8 mouse cellular contexts compared by ENCODE assay signal in genomic region chr11:70239541-70240279, GRCm38 (mm10). TPM values are rescaled to one million over a fixed set of nuclear protein-coding genes. Genes with fewer than 3 reads are reported as not detected.
DNase-seq lines count a peak whose midpoint lies in the region; ATAC-seq and TF ChIP-seq lines count a peak whose summit lies in the region.

Gm21988 (minus strand) TSS chr11:70239830.
Rnasek (minus strand) TSS chr11:70239842.

- peak; percentile 75; the same call in 1 of the 2 replicates for TF ChIP-seq EP300 in heart, postnatal 0 days (IDR thresholded peaks at IDR 0.05; ENCODE audit: low read depth)

- H3K9ac ChIP-seq in heart, postnatal 0 days (replicated peaks; ENCODE audit: low read depth, low read length): peak within 1 kb of the TSS; percentile 88
- peak within 1 kb of the TSS; percentile 96 for H3K9ac ChIP-seq in liver, embryonic 15.5 days
- H3K9ac ChIP-seq in neural tube, embryonic 11.5 days (ENCODE audit: low read length): peak within 1 kb of the TSS; percentile 88
- peak within 1 kb of the TSS; percentile 91 for H3K9ac ChIP-seq in stomach, embryonic 16.5 days (ENCODE audit: low read length)

- 0% methylated on average over 32 of the region's 35 CpGs for WGBS in forebrain, embryonic 10.5 days
- WGBS in heart, postnatal 0 days: under 1% methylated on average over 29 of the region's 35 CpGs
- under 1% methylated on average over 32 of the region's 35 CpGs for WGBS in liver, embryonic 15.5 days (ENCODE audit: insufficient replicate concordance)
- 0% methylated on average over 30 of the region's 35 CpGs for WGBS in neural tube, embryonic 11.5 days
- WGBS in stomach, embryonic 16.5 days: 1% methylated on average over 32 of the region's 35 CpGs

- H3K4me2 ChIP-seq in heart, postnatal 0 days (ENCODE audit: low read depth, low read length): peak within 1 kb of the TSS; percentile 90
- H3K4me2 ChIP-seq in liver, embryonic 15.5 days: peak within 1 kb of the TSS; percentile 92
- peak within 1 kb of the TSS; percentile 97 for H3K4me2 ChIP-seq in neural tube, embryonic 11.5 days (ENCODE audit: low read depth)
- H3K4me2 ChIP-seq in stomach, embryonic 16.5 days (ENCODE audit: low read depth, low read length): peak within 1 kb of the TSS; percentile 98

- peak; percentile 80 for DNase-seq in brain, embryonic 18.5 days (ENCODE audit: low read depth, low spot score)
- DNase-seq in forebrain, embryonic 10.5 days (ENCODE audit: extremely low spot score, low spot score): peak; percentile 84
- peak; percentile 88 for DNase-seq in heart, postnatal 0 days (ENCODE audit: low spot score)
- peak; percentile 84 to 89 for DNase-seq in kidney, postnatal 36 days
- DNase-seq in neural tube, embryonic 11.5 days (ENCODE audit: low spot score): peak; percentile 88

- H3K36me3 ChIP-seq in forebrain, embryonic 10.5 days (replicated peaks): peaks cover 15% of the 10 kb centered on the region
- H3K36me3 ChIP-seq in heart, postnatal 0 days (replicated peaks; ENCODE audit: control insufficient read depth, insufficient read depth, low read length): peaks cover 7% of the 10 kb centered on the region; the same call in 1 of the 2 replicates
- peaks cover 15% of the 10 kb centered on the region for H3K36me3 ChIP-seq in liver, embryonic 15.5 days (replicated peaks)
- 0 out of 2 replicates have a peak, but pooled peaks cover 4% of the 10 kb centered on the region for H3K36me3 ChIP-seq in neural tube, embryonic 11.5 days (ENCODE audit: control insufficient read depth, insufficient read depth, low read length)
- H3K36me3 ChIP-seq in stomach, embryonic 16.5 days (ENCODE audit: control insufficient read depth, insufficient read depth, low read length): no peaks in the 10 kb centered on the region

- H3K4me3 ChIP-seq in forebrain, embryonic 10.5 days: peak within 1 kb of the TSS; percentile 94
- H3K4me3 ChIP-seq in heart, postnatal 0 days (ENCODE audit: low read depth, low read length): peak within 1 kb of the TSS; percentile 72
- peak within 1 kb of the TSS; percentile 93 for H3K4me3 ChIP-seq in liver, embryonic 15.5 days (replicated peaks)
- peak within 1 kb of the TSS; percentile 94 for H3K4me3 ChIP-seq in neural tube, embryonic 11.5 days (ENCODE audit: low read depth, low read length)
- H3K4me3 ChIP-seq in stomach, embryonic 16.5 days (replicated peaks; ENCODE audit: low read length): peak within 1 kb of the TSS; percentile 86

- H3K9me3 ChIP-seq in forebrain, embryonic 10.5 days: no peaks in the 10 kb centered on the region
- no peaks in the 10 kb centered on the region for H3K9me3 ChIP-seq in heart, postnatal 0 days (replicated peaks; ENCODE audit: control insufficient read depth, low read length)
- no peaks in the 10 kb centered on the region for H3K9me3 ChIP-seq in liver, embryonic 15.5 days (replicated peaks)
- no peaks in the 10 kb centered on the region for H3K9me3 ChIP-seq in neural tube, embryonic 11.5 days (ENCODE audit: control insufficient read depth, low read length)
- H3K9me3 ChIP-seq in stomach, embryonic 16.5 days (replicated peaks; ENCODE audit: control insufficient read depth, low read length): no peaks in the 10 kb centered on the region

- peaks cover 46% of the 10 kb centered on the region for H3K4me1 ChIP-seq in forebrain, embryonic 10.5 days
- H3K4me1 ChIP-seq in heart, postnatal 0 days (ENCODE audit: control insufficient read depth, insufficient read depth): peaks cover 23% of the 10 kb centered on the region
- H3K4me1 ChIP-seq in liver, embryonic 15.5 days (replicated peaks): peaks cover 48% of the 10 kb centered on the region
- peaks cover 18% of the 10 kb centered on the region for H3K4me1 ChIP-seq in neural tube, embryonic 11.5 days (ENCODE audit: control insufficient read depth, insufficient read depth, low read length)
- H3K4me1 ChIP-seq in stomach, embryonic 16.5 days (ENCODE audit: control insufficient read depth, insufficient read depth, low read length): peaks cover 17% of the 10 kb centered on the region

- ATAC-seq in CD4-positive, CD25-positive, alpha-beta regulatory T cell, adult 4 months: peak; percentile 69
- ATAC-seq in heart, postnatal 0 days (ENCODE audit: insufficient read depth, low read depth): peak; percentile 32
- peak; percentile 13 for ATAC-seq in liver, embryonic 15.5 days (ENCODE audit: insufficient read depth)
- peak; percentile 35; the same call in 1 of the 2 replicates for ATAC-seq in neural tube, embryonic 11.5 days (ENCODE audit: insufficient read depth, low FRiP score, low TSS enrichment)
- peak; percentile 32 for ATAC-seq in stomach, embryonic 16.5 days (ENCODE audit: insufficient read depth, low FRiP score)

- no peak for TF ChIP-seq CTCF in heart, postnatal 0 days (IDR thresholded peaks at IDR 0.05; ENCODE audit: low read depth)

- 0 out of 2 replicates have a peak, but pooled peaks cover 2% of the 10 kb centered on the region for H3K27me3 ChIP-seq in forebrain, embryonic 10.5 days (ENCODE audit: poor library complexity, severe bottlenecking)
- H3K27me3 ChIP-seq in heart, postnatal 0 days (ENCODE audit: control insufficient read depth, insufficient read depth, low read length): no peaks in the 10 kb centered on the region
- peaks cover 4% of the 10 kb centered on the region for H3K27me3 ChIP-seq in liver, embryonic 15.5 days
- no peaks in the 10 kb centered on the region for H3K27me3 ChIP-seq in neural tube, embryonic 11.5 days (ENCODE audit: control insufficient read depth, insufficient read depth, low read length)
- H3K27me3 ChIP-seq in stomach, embryonic 16.5 days (ENCODE audit: control insufficient read depth, insufficient read depth, low read length): no peaks in the 10 kb centered on the region

- H3K27ac ChIP-seq in forebrain, embryonic 10.5 days: peak within 1 kb of the TSS; percentile 94
- H3K27ac ChIP-seq in heart, postnatal 0 days (ENCODE audit: low read depth): peak within 1 kb of the TSS; percentile 94
- H3K27ac ChIP-seq in liver, embryonic 15.5 days (replicated peaks): peak within 1 kb of the TSS; percentile 96
- H3K27ac ChIP-seq in neural tube, embryonic 11.5 days (ENCODE audit: low read depth, low read length): peak within 1 kb of the TSS; percentile 21; the same call in 1 of the 2 replicates
- peak within 1 kb of the TSS; percentile 94 for H3K27ac ChIP-seq in stomach, embryonic 16.5 days (ENCODE audit: low read length)

RNA-seq across cellular contexts. Expression of gene Gm21988, which starts in this region (rescaled TPM):
- polyA plus RNA-seq in CD4-positive, CD25-positive, alpha-beta regulatory T cell, adult 4 months (2017; shearing (Covaris generic)): 1 to 10 TPM; 3.3 to 5.3 TPM
- 7.9 and 10.1 TPM in 2 replicates for polyA plus RNA-seq in forebrain, embryonic 10.5 days (2016; fragmentation: Nextera tagmentation; extraction: Ambion mirVana)
- 6.8 and 15.2 TPM in 2 replicates for total RNA-seq in heart, postnatal 0 days (2014; rRNA removed; ENCODE audit: low replicate concordance)
- polyA plus RNA-seq in heart, postnatal 0 days (2015; fragmentation: Nextera tagmentation; extraction: Ambion mirVana): 7.5 and 8.6 TPM in 2 replicates
- 5.2 and 5.3 TPM in 2 replicates for polyA plus RNA-seq in liver, embryonic 15.5 days (2015; fragmentation: Nextera tagmentation; extraction: Ambion mirVana)
- 10.8 and 11.5 TPM in 2 replicates for polyA plus RNA-seq in neural tube, embryonic 11.5 days (2014; fragmentation: Nextera tagmentation; extraction: Ambion mirVana)
- polyA plus RNA-seq in stomach, embryonic 16.5 days (2015; fragmentation: Nextera tagmentation; extraction: Ambion mirVana): 9.6 and 10.2 TPM in 2 replicates

RNA-seq across cellular contexts. Expression of gene Rnasek, which starts in this region (rescaled TPM):
- 100 to 1,000 TPM; 218 TPM for polyA plus RNA-seq in CD4-positive, CD25-positive, alpha-beta regulatory T cell, adult 4 months (2017; shearing (Covaris generic))
- 83.9 and 92.7 TPM in 2 replicates for polyA plus RNA-seq in forebrain, embryonic 10.5 days (2016; fragmentation: Nextera tagmentation; extraction: Ambion mirVana)
- 13.1 and 75.0 TPM in 2 replicates for total RNA-seq in heart, postnatal 0 days (2014; rRNA removed; ENCODE audit: low replicate concordance)
- 311 and 336 TPM in 2 replicates for polyA plus RNA-seq in heart, postnatal 0 days (2015; fragmentation: Nextera tagmentation; extraction: Ambion mirVana)
- 146 and 150 TPM in 2 replicates for polyA plus RNA-seq in liver, embryonic 15.5 days (2015; fragmentation: Nextera tagmentation; extraction: Ambion mirVana)
- 151 and 160 TPM in 2 replicates for polyA plus RNA-seq in neural tube, embryonic 11.5 days (2014; fragmentation: Nextera tagmentation; extraction: Ambion mirVana)
- 207 and 226 TPM in 2 replicates for polyA plus RNA-seq in stomach, embryonic 16.5 days (2015; fragmentation: Nextera tagmentation; extraction: Ambion mirVana)

Comparison
In these comparisons a context has a peak if more than half of its experiments do, and no peak if none do; other contexts are left out.
1. Peak in every context shown above with its lines: DNase-seq, ATAC-seq, H3K4me3 ChIP-seq and H3K27ac ChIP-seq.
2. ATAC-seq: peak in every context shown above with its lines; median percentile 69 in CD4-positive, CD25-positive, alpha-beta regulatory T cell, adult 4 months; 35 in neural tube, embryonic 11.5 days; 32 in heart, postnatal 0 days; 32 in stomach, embryonic 16.5 days; 13 in liver, embryonic 15.5 days.
3. H3K27ac ChIP-seq: peak in every context shown above with its lines; median percentile 96 in liver, embryonic 15.5 days; 94 in forebrain, embryonic 10.5 days; 94 in heart, postnatal 0 days; 94 in stomach, embryonic 16.5 days; 21 in neural tube, embryonic 11.5 days.